Mouse (Mus musculus) brown adipose tissue, adult 24 weeks (tissue): ENCODE data around the gene Lrg1. TPM values are rescaled to one million over a fixed set of nuclear protein-coding genes. Genes with fewer than 3 reads are reported as not detected.
A peak's percentile ranks its signal among the peaks of the same experiment; 100 is the strongest.

Experiments used
- H3K27ac ChIP-seq: fragments of 200-500 bp; replicated peaks from 2 replicates; pipeline ENCODE4 v1.5.1; 2012; ENCODE audit warnings: low read depth, mild to moderate bottlenecking, low read length
- H3K4me1 ChIP-seq: fragments of 200-500 bp; 2 replicates; pipeline ENCODE4 v1.6.1; 2012; ENCODE audit warnings: low read length, mixed read lengths; ENCODE audit not compliant: control insufficient read depth, insufficient read depth, insufficient read length
- H3K4me3 ChIP-seq: fragments of 200-500 bp; 2 replicates; pipeline ENCODE4 v1.5.1; 2012; ENCODE audit warnings: low read depth, mild to moderate bottlenecking, low read length, moderate library complexity; ENCODE audit not compliant: insufficient read depth
- polyA plus RNA-seq: library from polyadenylated mRNA; stranded (reverse); fragments of >200 nt; gene quantifications from 2 replicates; pipeline ENCODE4 v1.2.4, GENCODE M21; 2012; ENCODE audit not compliant: missing spikeins, insufficient read depth, insufficient read length

Gene Lrg1
- polyA plus RNA-seq, 1 experiment: 61.5 TPM

DNA sequence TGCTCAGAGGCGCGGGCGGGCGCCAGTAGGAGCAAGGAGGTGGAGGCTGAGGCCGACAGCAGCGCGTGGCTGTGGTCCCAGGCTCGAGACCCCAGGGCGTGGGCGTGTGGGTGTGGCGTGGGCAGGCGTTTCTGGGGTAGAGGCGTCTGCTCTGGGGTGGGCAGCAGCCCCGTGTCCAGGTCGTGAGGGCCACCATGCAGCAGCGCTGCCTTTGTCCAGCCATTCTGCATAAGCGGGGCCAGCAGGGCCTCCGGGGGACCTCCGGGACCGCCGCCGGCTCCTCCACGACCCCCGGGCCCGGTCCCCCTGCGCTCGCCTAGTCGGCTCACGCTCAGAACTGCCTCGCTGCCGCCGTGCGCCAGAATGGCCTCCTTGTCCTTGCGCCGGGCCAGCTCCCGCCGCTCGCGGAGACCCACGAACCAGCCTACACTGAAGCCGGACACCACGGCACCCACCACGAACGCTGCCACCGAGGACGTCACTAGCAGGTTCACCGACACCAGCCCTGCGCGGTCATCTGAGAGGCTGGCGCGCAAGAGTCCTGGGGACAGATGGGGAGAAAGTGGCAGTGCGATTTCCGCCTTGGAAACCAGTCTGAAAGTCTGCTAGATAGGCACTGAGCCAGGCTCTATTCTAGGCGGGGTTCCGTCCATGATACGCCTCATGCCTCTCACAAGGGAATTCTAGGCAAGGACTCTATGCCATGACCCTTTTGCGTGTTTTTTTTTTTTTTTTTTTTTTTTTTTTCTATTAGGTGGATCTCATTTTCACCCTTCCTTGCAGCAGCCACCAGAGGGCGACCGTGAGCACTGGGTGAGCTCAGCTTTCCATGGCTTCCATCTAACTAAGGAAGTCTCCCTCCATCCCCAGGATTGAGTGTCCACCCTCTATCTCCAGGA is 2.8 kb upstream of the Lrg1 start:
- peaks cover 6% of the 10 kb centered on the region; the same call in 1 of the 2 replicates for H3K4me1 ChIP-seq
- H3K4me3 ChIP-seq: peak overlapping the region; percentile 64
- H3K27ac ChIP-seq: peak overlapping the region; percentile 69

DNA sequence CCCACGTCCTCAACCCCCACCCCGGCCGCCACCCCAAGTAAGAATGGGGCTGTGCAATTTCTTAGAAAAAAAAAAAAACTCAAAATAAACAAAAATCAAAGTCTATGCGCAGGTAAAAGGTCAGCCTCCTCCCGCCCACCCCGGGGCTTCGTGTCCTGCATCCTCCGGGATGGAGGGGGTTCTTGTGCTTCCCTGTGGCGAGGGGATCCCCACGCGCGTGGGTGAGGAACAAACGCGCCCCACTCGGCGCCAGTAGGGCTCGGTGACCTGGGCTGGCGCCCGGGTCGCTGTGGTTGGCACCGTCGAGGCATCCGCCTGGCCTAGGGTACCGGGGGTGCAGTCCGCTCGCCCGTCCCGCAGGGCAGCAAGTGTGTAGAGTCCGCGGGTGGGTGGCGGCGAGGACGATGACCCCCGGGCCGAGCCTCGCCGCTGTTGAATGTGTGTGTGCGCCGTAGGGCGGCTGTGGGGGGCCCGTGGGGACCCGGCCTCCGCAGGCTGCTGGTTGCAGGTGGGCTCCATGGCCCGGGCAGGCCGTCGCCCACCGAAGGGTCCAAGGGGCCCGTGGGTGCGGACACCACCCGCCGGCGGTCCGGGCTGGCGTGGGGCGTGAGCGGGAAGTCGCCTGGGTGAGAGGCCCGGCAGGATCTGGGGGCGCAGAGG is 2.0 kb upstream of the Lrg1 start:
- Histone ChIP-seq H3K4me1 (peaks cover 7% of the 10 kb centered on the region; the same call in 1 of the 2 replicates), H3K4me3 (peak overlapping the region; percentile 64), H3K27ac (peak overlapping the region; percentile 69)

DNA sequence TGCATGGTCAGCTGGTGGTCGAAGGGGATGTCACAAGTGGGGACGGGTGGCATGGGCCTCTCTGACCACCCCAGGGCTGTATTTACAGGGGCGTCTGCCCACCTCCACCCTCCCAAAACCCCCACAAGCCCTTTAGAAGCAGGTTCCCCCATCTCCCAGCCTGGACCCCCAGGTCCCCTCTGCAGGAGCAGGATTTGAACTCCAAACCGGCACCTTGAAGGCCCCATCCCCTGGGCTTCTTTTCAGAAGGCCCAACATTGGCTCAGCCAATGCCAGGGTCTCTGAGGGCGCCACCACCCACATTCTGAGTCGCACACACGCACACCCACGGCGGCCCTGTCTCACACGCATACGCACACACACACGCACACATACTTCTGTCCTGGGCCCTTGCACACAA is 1.4 kb upstream of the Lrg1 start:
- H3K4me3 ChIP-seq: peak overlapping the region; percentile 64
- H3K27ac ChIP-seq: no peak overlapping the region
- H3K4me1 ChIP-seq: peaks cover 7% of the 10 kb centered on the region; the same call in 1 of the 2 replicates

DNA sequence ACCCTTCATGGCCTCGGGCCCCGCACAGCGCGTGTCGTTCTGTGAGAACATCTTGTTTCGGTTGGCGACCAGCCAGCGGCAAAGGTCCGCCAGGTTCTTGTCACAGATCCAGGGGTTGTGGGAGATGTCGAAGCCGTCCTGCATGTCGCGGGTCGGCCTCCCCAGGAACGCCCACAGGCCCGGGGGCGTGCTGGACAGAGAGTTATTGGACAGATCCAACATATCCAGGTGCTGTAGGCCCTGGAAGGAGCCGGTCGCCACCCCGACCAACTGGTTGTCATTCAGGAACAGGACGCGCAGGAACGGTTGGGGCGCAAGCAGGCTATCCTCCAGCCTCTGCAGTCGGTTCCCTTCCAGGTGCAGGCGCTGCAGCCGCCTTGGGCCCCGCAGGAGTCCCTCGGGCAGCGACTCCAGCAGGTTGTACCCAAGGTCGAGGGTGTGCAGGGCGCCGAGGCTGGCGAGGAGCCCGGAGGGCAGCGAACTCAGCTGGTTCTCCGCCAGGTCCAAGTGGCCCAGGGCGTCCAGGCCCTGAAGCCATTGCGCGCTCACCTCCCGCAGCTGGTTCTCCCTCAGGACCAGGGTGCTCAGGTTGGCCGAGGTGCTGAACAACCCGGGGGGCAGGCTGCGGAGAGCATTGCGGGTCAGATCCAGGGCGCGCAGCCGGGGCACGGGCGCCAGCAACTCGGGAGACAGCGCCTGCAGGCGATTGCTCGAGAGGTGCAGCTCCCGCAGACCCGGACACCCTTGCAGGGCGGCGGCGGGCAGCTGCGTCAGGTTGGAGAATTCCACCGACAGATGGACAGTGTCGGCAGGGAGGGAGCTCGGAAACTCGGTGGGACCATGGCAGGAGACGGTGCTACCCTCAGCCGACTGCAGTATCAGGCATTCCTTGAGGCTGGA is 1.6 kb downstream of the Lrg1 start:
- Histone ChIP-seq H3K4me3 (peak overlapping the region; percentile 64), H3K27ac (peak overlapping the region; percentile 78), H3K4me1 (peaks cover 7% of the 10 kb centered on the region; the same call in 1 of the 2 replicates)

DNA sequence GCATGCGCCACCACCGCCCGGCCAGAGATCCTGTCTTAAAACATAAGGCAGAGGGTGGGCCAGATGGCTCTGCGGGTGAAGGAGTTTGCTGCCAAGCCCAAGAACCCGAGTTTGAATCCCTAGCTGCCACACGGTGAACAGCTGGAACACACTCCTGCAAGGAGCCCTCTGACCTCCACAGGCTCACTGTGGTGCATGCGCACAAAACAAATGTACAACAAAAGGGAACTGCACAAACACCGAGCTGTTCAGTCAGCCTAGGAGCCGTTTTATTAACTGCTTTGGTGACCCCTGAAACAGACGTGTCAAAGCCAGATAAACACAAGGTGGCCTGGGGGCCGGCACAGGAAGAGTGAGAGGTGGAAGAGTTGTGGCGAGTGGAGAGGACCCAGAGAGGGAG is 2.4 kb downstream of the Lrg1 start:
- H3K27ac ChIP-seq: peak overlapping the region; percentile 32
- H3K4me3 ChIP-seq: peak overlapping the region; percentile 64

DNA sequence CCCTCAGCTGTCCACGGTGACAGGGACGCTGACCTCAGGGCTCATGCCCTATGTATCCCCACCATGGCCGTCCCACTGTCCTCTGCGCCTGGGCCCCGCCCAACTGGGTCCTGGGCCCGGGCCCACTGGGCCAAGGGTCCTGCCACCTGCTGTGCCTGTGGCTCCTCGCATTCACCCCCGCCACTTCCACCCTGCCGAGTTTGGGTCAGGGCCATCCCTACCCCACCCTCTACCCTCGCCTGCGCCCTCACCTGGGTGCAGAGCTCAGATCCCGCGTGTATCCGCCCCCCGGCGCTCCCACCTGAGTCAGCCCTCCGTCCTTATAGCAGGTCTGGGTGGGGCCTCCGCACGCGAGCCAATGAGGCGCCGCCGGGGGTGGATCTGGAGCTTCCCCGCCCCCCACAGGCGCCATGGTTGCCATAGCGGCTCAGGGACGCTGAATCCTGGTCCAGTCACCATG is 4.5 kb downstream of the Lrg1 start, which contains the start of gene Plin5:
Plin5 (minus strand) TSS at position 346 of the 460 bp plus-strand sequence.
- H3K4me3 ChIP-seq: peak within 1 kb of the TSS; percentile 78
- H3K27ac ChIP-seq: peak within 1 kb of the TSS; percentile 96
- peaks cover 4% of the 10 kb centered on the region; the same call in 1 of the 2 replicates for H3K4me1 ChIP-seq

More for the DNA sequence above, 2.4 kb downstream of the Lrg1 start:
- H3K4me1 ChIP-seq: peaks cover 7% of the 10 kb centered on the region; the same call in 1 of the 2 replicates

DNA sequence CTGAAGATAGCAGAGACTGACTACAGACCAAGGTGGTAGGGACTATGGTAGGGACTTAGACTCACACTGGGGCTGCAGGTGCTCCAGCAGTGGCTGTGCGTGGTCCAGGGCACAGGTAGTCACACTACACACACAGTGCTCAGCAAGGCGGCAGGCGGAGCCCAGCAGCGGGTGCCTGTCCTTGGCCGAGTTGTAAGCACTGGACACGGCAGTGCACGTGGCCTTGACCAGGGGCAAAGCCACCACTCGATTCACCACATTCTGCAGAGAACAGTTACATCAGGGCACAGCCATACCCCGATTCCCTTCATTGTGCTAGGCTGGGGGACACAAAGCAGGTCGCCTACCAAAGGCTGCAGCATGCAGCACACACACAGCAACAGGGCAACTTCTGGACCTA is 5.6 kb downstream of the Lrg1 start:
- H3K27ac ChIP-seq: peak overlapping the region; percentile 96
- peak overlapping the region; percentile 78 for H3K4me3 ChIP-seq
- H3K4me1 ChIP-seq: 0 out of 2 replicates have a peak, but pooled peaks cover 4% of the 10 kb centered on the region

DNA sequence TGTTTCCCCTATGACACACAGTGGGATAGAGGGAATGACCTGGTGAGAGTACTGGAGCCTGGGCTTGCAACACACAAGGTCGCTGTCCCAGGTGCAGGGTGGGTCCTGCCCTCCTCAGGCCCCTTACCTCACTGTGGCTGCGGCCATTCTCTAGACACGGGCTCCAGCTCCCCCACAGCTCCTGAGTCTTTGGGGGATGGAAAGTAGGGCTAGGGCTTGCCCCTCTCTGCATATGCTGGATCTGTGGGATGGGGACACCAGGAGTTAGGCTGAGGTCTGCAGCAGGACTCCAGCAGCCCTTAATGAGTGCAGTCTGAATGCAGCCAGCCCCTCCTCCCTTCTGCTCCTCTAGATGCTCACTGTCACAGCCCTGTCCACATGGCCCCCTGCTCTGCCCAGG is 9.1 kb downstream of the Lrg1 start:
- Histone ChIP-seq H3K27ac (peak overlapping the region; percentile 36), H3K4me3 (peak overlapping the region; percentile 4; the same call in 1 of the 2 replicates), H3K4me1 (no peaks in the 10 kb centered on the region)

DNA sequence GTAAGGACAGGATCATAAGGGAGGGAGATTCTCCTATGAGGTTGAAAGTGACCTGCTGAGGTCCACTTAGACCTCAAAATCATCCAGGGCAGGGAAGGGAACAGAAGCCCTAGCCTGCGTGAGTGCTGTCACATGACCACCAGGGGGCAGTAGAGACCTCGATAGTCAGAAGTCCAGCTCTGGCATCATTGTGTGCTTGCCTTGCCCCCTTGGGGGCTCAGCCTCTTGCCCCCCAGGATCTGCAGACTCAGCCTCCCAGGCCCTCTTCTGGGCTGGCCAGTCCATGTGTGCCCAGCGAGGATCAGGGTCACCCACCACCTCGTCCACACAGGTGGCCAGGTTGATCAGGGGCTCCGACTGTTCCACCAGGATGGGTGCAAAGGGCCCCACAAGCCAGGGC is 9.9 kb downstream of the Lrg1 start:
- Histone ChIP-seq H3K4me3 (no peak overlapping the region), H3K4me1 (no peaks in the 10 kb centered on the region), H3K27ac (peak overlapping the region; percentile 91)

DNA sequence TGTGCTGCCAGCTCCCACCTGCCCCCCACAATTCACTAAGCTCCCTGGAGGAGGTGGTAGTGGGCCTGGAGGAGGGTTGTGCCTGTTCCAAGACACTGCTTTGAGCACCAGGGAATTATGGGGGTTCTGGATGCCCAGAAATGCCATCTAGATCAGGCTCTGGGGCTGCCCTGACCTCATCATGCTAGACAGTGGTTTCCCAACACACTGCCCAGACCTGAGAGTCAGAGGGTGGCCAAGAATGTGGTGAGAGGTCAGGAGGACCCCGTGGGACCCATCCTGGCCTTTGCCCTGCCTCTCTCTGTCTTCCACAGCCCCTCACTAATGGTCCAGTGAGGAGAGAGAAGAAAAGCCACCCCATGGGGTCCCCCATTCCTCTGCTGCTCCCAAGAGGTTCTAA is 10.8 kb downstream of the Lrg1 start:
- Histone ChIP-seq H3K4me3 (no peak overlapping the region), H3K4me1 (no peaks in the 10 kb centered on the region), H3K27ac (peak overlapping the region; percentile 91)

DNA sequence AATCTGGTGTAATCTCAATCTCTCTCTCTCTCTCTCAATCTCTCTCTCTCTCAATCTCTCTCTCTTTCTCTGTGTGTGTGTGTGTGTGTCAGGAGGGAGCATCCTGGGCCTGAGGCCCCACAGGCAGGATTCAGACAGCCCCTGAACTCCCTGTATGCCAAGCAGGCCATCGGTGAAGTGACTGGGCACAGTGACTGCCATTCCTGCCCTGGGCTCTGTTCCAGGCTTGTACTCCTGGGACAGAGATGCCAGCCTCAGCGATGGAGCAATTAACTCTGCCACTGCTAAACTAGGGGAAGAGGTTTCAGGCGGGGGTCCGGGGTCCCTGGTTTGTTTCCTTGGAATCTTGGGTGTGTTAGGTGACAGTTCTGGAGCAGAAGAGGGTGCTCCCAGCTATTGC is 11.2 kb downstream of the Lrg1 start:
- Histone ChIP-seq H3K4me1 (no peaks in the 10 kb centered on the region), H3K4me3 (no peak overlapping the region), H3K27ac (peak overlapping the region; percentile 98)

DNA sequence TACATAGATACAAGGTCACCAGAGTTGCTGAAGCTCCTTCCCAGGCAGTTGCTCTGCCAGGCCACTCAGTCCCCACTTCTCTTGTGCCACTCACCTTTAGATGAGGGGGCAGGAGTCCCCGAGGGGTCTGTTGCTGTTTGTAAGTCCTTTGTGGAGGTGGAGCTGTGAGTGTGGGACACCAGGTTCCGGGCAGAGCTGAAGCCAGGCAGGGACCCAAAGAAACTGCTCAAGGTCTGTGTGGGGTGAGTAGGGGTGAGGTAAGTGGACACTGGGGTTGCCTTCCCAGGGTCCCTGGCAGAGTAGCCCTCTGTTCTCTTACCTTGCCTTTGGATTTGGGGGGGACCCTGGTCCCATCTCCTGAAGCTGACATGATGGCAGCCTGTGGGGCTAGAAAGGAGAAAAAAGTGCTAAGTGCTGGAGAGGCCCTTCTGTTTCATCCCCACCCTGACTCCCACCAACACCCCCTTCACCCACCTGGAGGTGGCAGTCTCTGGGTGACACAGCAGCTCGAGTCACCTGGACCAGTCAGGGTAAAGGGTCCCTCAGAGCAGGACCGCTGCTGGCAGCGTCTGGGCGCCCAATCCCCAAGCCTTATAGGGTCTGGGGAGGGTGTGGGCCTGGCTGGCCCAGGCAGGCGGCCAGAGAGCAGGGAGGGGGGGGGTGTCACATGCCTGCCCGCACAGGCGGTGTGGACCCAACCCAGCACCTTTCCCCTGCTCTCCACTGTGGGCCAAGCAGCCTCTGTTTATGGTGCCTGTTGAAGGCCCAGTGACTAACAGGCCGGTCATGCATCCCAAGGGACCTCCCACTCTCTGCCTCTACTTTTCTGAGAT is 12.4 kb downstream of the Lrg1 start, which contains the start of gene Plin4:
Plin4 (minus strand) TSS at position 585 of the 833 bp plus-strand sequence.
- Histone ChIP-seq H3K4me3 (peak within 1 kb of the TSS; percentile 55), H3K27ac (peak within 1 kb of the TSS; percentile 98), H3K4me1 (no peaks in the 10 kb centered on the region)

DNA sequence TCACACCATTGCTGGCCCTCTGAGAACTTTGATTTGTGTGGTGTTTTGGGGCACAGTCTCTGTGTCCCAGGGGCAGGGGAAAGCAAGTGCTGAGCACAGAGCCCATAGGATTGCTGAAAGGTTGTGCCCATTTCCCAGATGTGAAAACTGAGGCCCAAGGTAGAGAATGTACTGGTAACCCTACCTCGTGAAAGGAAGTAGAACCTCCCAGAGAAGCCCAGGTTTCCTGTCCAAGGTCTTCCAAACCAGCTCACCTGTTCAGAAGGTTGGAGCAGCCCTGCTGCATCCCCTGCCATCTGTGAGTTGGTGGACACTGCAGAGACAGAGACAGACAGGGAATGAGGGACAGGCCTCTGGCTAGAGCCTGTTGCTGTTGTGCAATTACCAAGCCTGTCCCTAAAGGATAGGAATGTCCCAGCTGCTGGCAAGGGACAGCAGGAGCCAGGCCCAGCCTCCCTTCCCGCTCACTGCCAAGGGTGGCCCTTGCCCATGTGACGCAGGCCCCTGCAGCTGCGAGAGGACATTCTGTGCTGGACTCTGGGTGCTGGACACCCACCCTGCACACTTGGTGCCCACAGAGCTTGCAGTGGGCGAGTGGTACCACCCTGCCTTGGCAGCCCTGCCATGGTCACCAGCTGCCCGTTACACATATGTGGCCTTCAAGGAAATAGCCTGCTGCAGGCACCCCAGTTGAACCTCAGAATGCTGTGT is 13.3 kb downstream of the Lrg1 start:
- H3K27ac ChIP-seq: peak overlapping the region; percentile 98
- peak overlapping the region; percentile 55 for H3K4me3 ChIP-seq
- no peaks in the 10 kb centered on the region for H3K4me1 ChIP-seq
